Mouse (Mus musculus): ENCODE measurements around the gene Tmem38a.

Tmem38a gene

DNA sequence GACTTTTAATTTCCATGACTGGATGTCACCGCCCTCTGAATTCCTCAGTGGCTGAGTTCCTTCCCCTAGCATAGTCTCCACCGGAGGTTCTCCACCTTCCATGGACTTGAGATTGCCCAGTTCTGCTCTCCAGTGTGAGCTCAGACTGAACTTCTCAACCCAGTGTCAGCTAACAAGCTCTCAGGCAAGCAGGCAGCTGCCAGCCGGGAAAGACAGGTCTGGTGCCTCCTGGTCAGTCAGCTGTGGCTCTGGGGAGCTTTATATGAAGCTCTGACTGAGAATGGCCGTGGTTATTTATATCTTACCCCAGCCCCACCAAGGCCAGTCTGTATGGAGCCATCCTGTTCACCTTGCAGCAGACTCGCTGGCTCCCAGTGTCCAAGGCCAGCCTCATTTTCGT, 12.5 kb downstream of the Tmem38a start:
- DNase-seq = no peak

- peak; percentile 72 to 80 for DNase-seq
Measured at GRCm38 (mm10) chr8:72587806-72588205, 16.0 kb downstream of the Tmem38a start.

GRCm38 (mm10) chr8:72588865-72589264, 17.0 kb downstream of the Tmem38a start:
- no peak for DNase-seq

DNA sequence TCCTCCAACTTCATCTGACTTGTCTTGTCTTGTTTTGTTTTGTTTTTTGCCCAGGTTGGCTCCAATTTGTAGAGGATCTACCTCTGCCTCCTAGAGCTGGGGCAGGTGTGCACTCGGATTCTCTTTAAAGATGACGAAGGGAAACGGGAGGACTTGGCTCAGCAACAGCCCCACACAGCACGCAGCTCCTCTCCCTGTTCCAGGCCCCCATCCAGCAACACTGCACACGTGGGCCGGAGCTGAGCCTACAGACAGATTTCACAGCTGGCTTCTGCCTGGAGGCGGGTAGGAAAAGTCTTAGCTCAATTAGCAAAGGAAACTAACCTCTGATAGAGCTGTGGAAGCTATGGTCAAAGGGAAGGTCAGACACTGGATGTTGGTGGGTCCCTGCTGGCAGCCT, 17.4 kb downstream of the Tmem38a start:
- DNase-seq = no peak

DNA sequence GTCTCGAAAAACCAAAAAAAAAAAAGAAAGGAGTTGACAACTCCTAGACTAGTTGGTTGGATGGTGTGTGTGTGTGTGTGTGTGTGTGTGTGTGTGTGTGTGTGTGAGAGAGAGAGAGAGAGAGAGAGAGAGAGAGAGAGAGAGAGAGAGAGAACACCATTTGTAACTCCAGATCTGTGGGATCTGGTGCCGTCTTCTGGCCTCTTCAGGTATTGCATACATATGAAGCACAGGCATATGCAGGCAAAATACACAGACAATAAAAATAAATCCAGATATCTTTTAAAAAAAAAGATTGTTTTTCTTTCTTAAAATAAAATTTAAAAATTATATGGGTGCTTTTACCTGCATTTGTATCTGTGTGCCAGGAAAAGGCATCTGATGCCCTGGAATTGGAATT, 18.3 kb downstream of the Tmem38a start:
- peak in 1 of 2 experiments; percentile 58 for DNase-seq
